Mouse (Mus musculus): ENCODE measurements around the gene Slbp.

Gene Slbp

GRCm38 (mm10) chr5:33632526-33632925 lies 19.8 kb downstream of the Slbp start:
- in situ Hi-C loops (cut with MboI, MseI) = no loop called here

GRCm38 (mm10) chr5:33630615-33631014 lies 21.8 kb downstream of the Slbp start:
- in situ Hi-C loops (cut with MboI, MseI) = no loop called here

- in situ Hi-C loops (cut with MboI, MseI) = no loop called here
These were observed 22.3 kb downstream of the Slbp start for GRCm38 (mm10) chr5:33630061-33630460.

GRCm38 (mm10) chr5:33629301-33629987 lies 22.9 kb downstream of the Slbp start, which contains the start of the genes Fam53a and Gm9903:
Gene Fam53a (minus strand): TSS chr5:33629635.
Gene Gm9903 (plus strand): TSS chr5:33629925.
- in situ Hi-C loops (cut with MboI, MseI) = loop anchor here in 1 of 2 experiments (10.0 kb wide), 1 partner anchor 775 kb away; the partner anchor contains the start of gene Prr14l

GRCm38 (mm10) chr5:33628820-33629300 lies 23.5 kb downstream of the Slbp start:
- in situ Hi-C loops (cut with MboI, MseI) = loop anchor here in 1 of 2 experiments (10.0 kb wide), 1 partner anchor 774 kb away; the partner anchor contains the start of gene Prr14l

- in situ Hi-C loops (cut with MboI, MseI) = loop anchor here in 1 of 2 experiments (10.0 kb wide), 1 partner anchor 773 kb away; the partner anchor contains the start of gene Prr14l
These were observed 24.4 kb downstream of the Slbp start for GRCm38 (mm10) chr5:33627968-33628367.

- in situ Hi-C loops (cut with MboI, MseI) = loop anchor here in 1 of 2 experiments (10.0 kb wide), 1 partner anchor 769 kb away; the partner anchor contains the start of gene Prr14l
These were observed 28.6 kb downstream of the Slbp start for GRCm38 (mm10) chr5:33623766-33624165.

- in situ Hi-C loops (cut with MboI, MseI) = loop anchor here in 1 of 2 experiments (10.0 kb wide), 1 partner anchor 768 kb away; the partner anchor contains the start of gene Prr14l
These were observed 29.7 kb downstream of the Slbp start for GRCm38 (mm10) chr5:33622671-33623070.

GRCm38 (mm10) chr5:33614391-33614790 lies 38.0 kb downstream of the Slbp start:
- in situ Hi-C loops (cut with MboI, MseI) = no loop called here

GRCm38 (mm10) chr5:33611795-33612194 lies 40.6 kb downstream of the Slbp start:
- in situ Hi-C loops (cut with MboI, MseI) = no loop called here

GRCm38 (mm10) chr5:33609226-33609625 lies 43.1 kb downstream of the Slbp start:
- in situ Hi-C loops (cut with MboI, MseI) = no loop called here

- in situ Hi-C loops (cut with MboI, MseI) = no loop called here
These were observed 44.9 kb downstream of the Slbp start for GRCm38 (mm10) chr5:33607434-33607833.

GRCm38 (mm10) chr5:33606631-33607030 lies 45.7 kb downstream of the Slbp start:
- in situ Hi-C loops (cut with MboI, MseI) = no loop called here

- in situ Hi-C loops (cut with MboI, MseI) = no loop called here
These were observed 47.1 kb downstream of the Slbp start for GRCm38 (mm10) chr5:33605314-33605713.

- in situ Hi-C loops (cut with MboI, MseI) = loop anchor here in 1 of 2 experiments (5.0 to 25.0 kb wide), 2 partner anchors 66 to 1469 kb away; partner anchors contain the start of gene Dok7
These were observed 58.8 kb downstream of the Slbp start for GRCm38 (mm10) chr5:33593620-33594019.

- in situ Hi-C loops (cut with MboI, MseI) = loop anchor here in 1 of 2 experiments (25.0 kb wide), 1 partner anchor 1473 kb away; the partner anchor contains the start of gene Dok7
These were observed 63.0 kb downstream of the Slbp start for GRCm38 (mm10) chr5:33589221-33589888.

- in situ Hi-C loops (cut with MboI, MseI) = loop anchor here in 1 of 2 experiments (25.0 kb wide), 1 partner anchor 1474 kb away; the partner anchor contains the start of gene Dok7
These were observed 64.3 kb downstream of the Slbp start for GRCm38 (mm10) chr5:33588066-33588465.

- in situ Hi-C loops (cut with MboI, MseI) = loop anchor here in 1 of 2 experiments (25.0 kb wide), 1 partner anchor 1475 kb away; the partner anchor contains the start of gene Dok7
These were observed 64.8 kb downstream of the Slbp start for GRCm38 (mm10) chr5:33587498-33588058.
